Mouse (Mus musculus): ENCODE results near the gene Slc35b2. TPM values are rescaled to one million over a fixed set of nuclear protein-coding genes. Genes with fewer than 3 reads are reported as not detected.

Gene Slc35b2
- polyA plus RNA-seq, 1 experiment from 2014 or later = 47.9 TPM

DNA sequence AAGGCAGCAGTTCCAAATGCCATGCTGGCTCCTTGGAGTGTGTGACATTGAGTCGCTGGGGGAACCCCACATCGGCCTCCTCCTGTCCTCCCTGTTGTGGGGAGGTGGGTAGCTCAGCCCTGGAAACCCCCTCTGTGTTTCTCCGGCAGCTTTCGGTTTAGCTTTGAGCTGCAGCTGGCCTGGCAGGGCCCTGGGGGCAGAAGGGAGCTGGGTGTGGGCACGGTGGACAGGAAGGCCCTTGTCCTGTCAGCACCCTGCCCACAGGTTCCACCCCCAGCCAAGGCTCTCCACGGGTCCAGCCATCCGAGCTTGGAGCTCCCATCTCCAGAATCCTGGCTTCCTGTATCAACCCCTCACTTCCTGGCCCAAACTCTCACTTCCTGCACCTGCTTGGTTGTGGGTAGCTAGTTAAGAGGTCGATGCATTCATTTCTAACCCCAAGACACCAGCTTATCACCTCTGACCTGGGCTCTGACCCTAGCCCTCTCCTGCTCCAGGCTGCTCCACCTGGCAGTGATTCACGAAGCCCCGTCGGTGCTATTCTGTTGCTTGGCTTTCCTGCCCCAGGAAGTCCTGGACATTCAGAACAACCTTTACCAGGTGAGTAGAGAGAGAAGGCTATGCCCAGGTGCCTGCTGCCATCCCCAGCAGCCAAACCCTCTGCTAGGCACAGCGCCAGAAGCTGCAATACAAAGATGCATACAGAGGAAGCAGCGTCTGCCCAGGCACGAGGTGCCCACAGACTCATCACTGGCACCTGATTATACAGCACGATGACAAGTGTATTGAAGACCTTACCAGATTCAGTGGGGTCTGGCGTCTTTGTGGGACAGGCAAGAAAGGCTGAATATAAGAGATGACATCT, 5.4 kb upstream of the Slc35b2 start:
- Histone ChIP-seq H3K4me3 (ENCODE audit: low read depth, low read length) (0 out of 2 replicates have a peak overlapping the region, but pooled peaks have one; percentile 63), H3K9me3 (ENCODE audit: low read length) (no peaks in the 10 kb centered on the region), H3K27me3 (ENCODE audit: insufficient read depth, low read length) (peaks cover 3% of the 10 kb centered on the region; the same call in 1 of the 2 replicates), H3K9ac (replicated peaks) (no peak overlapping the region; the same call in 1 of the 2 replicates), H3K27ac (ENCODE audit: low read depth) (peak overlapping the region; percentile 20), H3K4me2 (ENCODE audit: low read depth, low read length) (peak overlapping the region; percentile 93), H3K36me3 (replicated peaks; ENCODE audit: insufficient read depth, low read length) (peaks cover 9% of the 10 kb centered on the region), H3K4me1 (ENCODE audit: insufficient read depth) (peaks cover 16% of the 10 kb centered on the region)
- DNase-seq (peak; percentile 31), ATAC-seq (no peak)
- WGBS (ENCODE audit: insufficient replicate concordance) = 51% methylated on average over 16 of the region's 16 CpGs
- no peak for TF ChIP-seq EP300 (IDR thresholded peaks at IDR 0.05; ENCODE audit: low read depth)
- no peak for TF ChIP-seq CTCF (IDR thresholded peaks at IDR 0.05; ENCODE audit: low read depth)

DNA sequence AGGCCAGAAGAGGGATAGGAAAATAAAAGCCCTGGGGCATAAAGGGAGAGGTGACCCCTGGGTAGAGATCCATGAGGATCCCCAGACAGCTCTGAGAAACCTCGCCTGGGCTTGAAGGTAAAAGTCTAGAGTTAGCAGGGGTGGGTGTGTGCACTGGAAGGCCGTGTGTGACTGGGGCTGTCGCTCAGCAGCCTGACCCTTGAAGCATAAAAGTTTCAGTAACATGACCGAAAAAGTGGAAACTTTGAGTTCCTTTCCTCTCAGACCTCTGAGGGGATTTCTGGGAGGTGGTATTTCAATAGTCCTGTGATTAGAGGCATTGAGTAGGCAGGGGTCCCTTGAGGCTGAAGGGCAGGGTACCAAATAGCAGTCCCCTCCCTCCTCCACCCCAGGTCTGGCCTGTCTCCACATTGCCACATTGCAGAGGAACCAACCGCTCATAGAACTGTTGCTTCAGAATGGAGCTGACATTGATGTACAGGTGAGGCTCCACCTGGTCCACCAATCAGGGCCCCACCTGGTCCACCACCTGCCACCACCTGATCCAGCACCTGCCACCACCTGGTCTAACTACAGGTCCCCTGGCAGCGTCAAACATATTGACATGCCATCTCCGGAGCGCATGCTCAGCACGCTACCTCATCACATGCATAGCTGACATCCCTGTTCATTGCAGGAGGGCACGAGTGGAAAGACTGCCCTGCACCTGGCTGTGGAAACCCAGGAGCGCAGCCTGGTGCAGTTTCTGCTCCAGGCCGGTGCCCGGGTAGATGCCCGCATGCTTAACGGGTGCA, 3.7 kb upstream of the Slc35b2 start:
- no peak overlapping the region for H3K4me3 ChIP-seq (ENCODE audit: low read depth, low read length)
- TF ChIP-seq CTCF (IDR thresholded peaks at IDR 0.05; ENCODE audit: low read depth) = no peak
- TF ChIP-seq EP300 (IDR thresholded peaks at IDR 0.05; ENCODE audit: low read depth) = no peak
- no peaks in the 10 kb centered on the region for H3K9me3 ChIP-seq (ENCODE audit: low read length)
- H3K4me1 ChIP-seq (ENCODE audit: insufficient read depth) = peaks cover 26% of the 10 kb centered on the region
- WGBS (ENCODE audit: insufficient replicate concordance) = 81% methylated on average over 15 of the region's 15 CpGs
- peaks cover 9% of the 10 kb centered on the region for H3K36me3 ChIP-seq (replicated peaks; ENCODE audit: insufficient read depth, low read length)
- no peak for ATAC-seq
- H3K9ac ChIP-seq (replicated peaks) = no peak overlapping the region
- no peak overlapping the region for H3K27ac ChIP-seq (ENCODE audit: low read depth)
- DNase-seq = no peak
- H3K27me3 ChIP-seq (ENCODE audit: insufficient read depth, low read length) = peaks cover 3% of the 10 kb centered on the region; the same call in 1 of the 2 replicates
- H3K4me2 ChIP-seq (ENCODE audit: low read depth, low read length) = no peak overlapping the region

DNA sequence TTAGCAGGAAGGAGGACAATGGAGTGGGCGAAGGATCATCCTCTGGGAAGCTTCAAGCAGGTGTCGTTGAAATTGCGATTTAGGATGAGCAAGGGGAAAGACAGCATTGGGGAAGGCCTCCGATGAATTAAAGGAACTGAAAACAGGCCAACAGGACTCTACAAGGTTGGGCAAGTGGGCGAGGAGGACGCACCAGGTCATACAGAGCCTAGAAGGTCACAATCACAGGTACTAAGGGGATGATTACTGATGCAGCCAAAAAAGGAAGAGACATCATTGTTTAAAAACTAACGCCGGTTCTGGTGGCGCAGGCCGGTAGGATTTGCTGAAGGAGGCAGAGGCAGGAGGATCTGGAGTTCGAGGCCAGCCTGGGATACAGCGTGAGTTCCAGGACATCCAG, 458 bp upstream of the Slc35b2 start:
- peaks cover 19% of the 10 kb centered on the region for H3K4me1 ChIP-seq (ENCODE audit: insufficient read depth)
- ATAC-seq (no peak), DNase-seq (no peak)
- no peaks in the 10 kb centered on the region for H3K27me3 ChIP-seq (ENCODE audit: insufficient read depth, low read length)
- no peak overlapping the region for H3K27ac ChIP-seq (ENCODE audit: low read depth)
- TF ChIP-seq CTCF (IDR thresholded peaks at IDR 0.05; ENCODE audit: low read depth) (no peak), EP300 (IDR thresholded peaks at IDR 0.05; ENCODE audit: low read depth) (no peak)
- H3K36me3 ChIP-seq (replicated peaks; ENCODE audit: insufficient read depth, low read length) = peaks cover 37% of the 10 kb centered on the region
- H3K4me3 ChIP-seq (ENCODE audit: low read depth, low read length) = peak overlapping the region; percentile 91; the same call in 1 of the 2 replicates
- 66% methylated on average over 12 of the region's 12 CpGs for WGBS (ENCODE audit: insufficient replicate concordance)
- H3K9ac ChIP-seq (replicated peaks) = no peak overlapping the region
- peak overlapping the region; percentile 97; the same call in 1 of the 2 replicates for H3K4me2 ChIP-seq (ENCODE audit: low read depth, low read length)
- no peaks in the 10 kb centered on the region for H3K9me3 ChIP-seq (ENCODE audit: low read length)

DNA sequence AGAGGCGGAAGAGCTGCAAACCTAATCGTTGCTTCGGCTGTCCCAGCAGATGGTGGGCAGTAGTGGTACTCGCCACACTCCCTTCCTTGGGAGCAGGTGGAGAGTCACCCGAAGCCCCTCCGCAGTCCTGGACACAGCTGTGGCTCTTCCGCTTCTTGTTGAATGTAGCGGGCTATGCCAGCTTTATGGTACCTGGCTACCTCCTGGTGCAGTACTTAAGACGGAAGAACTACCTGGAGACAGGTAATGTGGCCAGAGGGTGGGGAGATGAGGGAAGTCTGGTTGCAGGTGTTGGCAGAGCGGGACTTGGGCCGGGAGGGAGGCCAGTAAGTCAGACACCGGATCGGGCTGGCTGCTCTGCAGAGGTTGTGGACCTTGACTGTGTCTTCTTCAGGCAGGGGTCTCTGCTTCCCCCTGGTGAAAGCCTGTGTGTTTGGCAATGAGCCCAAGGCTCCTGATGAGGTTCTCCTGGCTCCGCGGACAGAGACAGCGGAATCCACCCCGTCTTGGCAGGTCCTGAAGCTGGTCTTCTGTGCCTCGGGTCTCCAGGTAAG, 934 bp downstream of the Slc35b2 start:
- H3K36me3 ChIP-seq (replicated peaks; ENCODE audit: insufficient read depth, low read length) = peaks cover 46% of the 10 kb centered on the region
- WGBS (ENCODE audit: insufficient replicate concordance) = 16% methylated on average over 18 of the region's 18 CpGs
- peak overlapping the region; percentile 97 for H3K4me2 ChIP-seq (ENCODE audit: low read depth, low read length)
- no peaks in the 10 kb centered on the region for H3K9me3 ChIP-seq (ENCODE audit: low read length)
- peak overlapping the region; percentile 91 for H3K4me3 ChIP-seq (ENCODE audit: low read depth, low read length)
- TF ChIP-seq EP300 (IDR thresholded peaks at IDR 0.05; ENCODE audit: low read depth) (no peak), CTCF (IDR thresholded peaks at IDR 0.05; ENCODE audit: low read depth) (no peak)
- H3K4me1 ChIP-seq (ENCODE audit: insufficient read depth) = peaks cover 18% of the 10 kb centered on the region
- H3K27ac ChIP-seq (ENCODE audit: low read depth) = peak overlapping the region; percentile 86; the same call in 1 of the 2 replicates
- DNase-seq (no peak), ATAC-seq (no peak)
- H3K9ac ChIP-seq (replicated peaks) = peak overlapping the region; percentile 93
- H3K27me3 ChIP-seq (ENCODE audit: insufficient read depth, low read length) = no peaks in the 10 kb centered on the region

DNA sequence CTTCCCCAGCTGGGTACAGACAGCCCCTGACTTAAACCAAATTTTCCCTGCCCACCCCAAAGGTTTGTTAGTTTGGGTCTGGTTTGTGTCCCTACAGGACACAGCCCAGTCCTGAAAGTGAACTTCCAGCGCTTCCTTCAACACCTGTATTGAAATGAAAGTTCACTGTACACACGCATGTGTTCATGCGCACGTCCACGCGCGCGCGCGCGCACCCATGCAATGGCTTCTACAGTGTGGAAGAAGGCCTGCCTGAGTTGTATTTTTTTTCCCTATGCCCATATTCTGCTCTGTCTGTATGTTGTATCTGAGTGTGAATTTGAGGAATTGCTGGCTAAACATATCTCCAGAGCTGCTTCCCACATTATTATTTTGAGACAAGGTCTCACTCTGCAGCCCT, 1.4 kb downstream of the Slc35b2 start:
- ATAC-seq (no peak), DNase-seq (no peak)
- H3K9me3 ChIP-seq (ENCODE audit: low read length) = no peaks in the 10 kb centered on the region
- H3K36me3 ChIP-seq (replicated peaks; ENCODE audit: insufficient read depth, low read length) = peaks cover 51% of the 10 kb centered on the region
- peak overlapping the region; percentile 91 for H3K4me3 ChIP-seq (ENCODE audit: low read depth, low read length)
- H3K27ac ChIP-seq (ENCODE audit: low read depth) = no peak overlapping the region
- peak overlapping the region; percentile 97 for H3K4me2 ChIP-seq (ENCODE audit: low read depth, low read length)
- H3K27me3 ChIP-seq (ENCODE audit: insufficient read depth, low read length) = no peaks in the 10 kb centered on the region
- H3K9ac ChIP-seq (replicated peaks) = peak overlapping the region; percentile 93
- TF ChIP-seq EP300 (IDR thresholded peaks at IDR 0.05; ENCODE audit: low read depth) (no peak), CTCF (IDR thresholded peaks at IDR 0.05; ENCODE audit: low read depth) (no peak)
- WGBS (ENCODE audit: insufficient replicate concordance) = 91% methylated on average over 11 of the region's 11 CpGs
- H3K4me1 ChIP-seq (ENCODE audit: insufficient read depth) = peaks cover 19% of the 10 kb centered on the region

DNA sequence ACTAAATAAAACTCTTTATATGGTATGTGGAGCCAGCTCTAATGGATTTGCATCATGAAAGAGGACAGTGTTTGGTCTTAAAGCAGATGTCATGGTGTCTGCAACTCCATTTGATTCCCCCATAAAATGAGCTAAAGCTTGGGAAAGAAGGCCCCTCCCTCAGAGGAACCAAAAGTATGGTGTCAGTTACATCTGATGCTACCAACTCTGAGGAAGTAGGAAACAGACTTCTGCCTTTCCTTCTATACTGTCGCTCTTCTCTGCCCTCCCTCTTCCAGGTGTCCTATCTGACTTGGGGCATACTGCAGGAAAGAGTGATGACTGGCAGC, 2.3 kb downstream of the Slc35b2 start:
- no peak for TF ChIP-seq CTCF (IDR thresholded peaks at IDR 0.05; ENCODE audit: low read depth)
- no peak for TF ChIP-seq EP300 (IDR thresholded peaks at IDR 0.05; ENCODE audit: low read depth)
- no peak overlapping the region for H3K4me2 ChIP-seq (ENCODE audit: low read depth, low read length)
- WGBS (ENCODE audit: insufficient replicate concordance) = 62% methylated on average over 1 of the region's 1 CpGs
- peaks cover 56% of the 10 kb centered on the region for H3K36me3 ChIP-seq (replicated peaks; ENCODE audit: insufficient read depth, low read length)
- H3K4me3 ChIP-seq (ENCODE audit: low read depth, low read length) = no peak overlapping the region
- H3K9ac ChIP-seq (replicated peaks) = no peak overlapping the region
- H3K27me3 ChIP-seq (ENCODE audit: insufficient read depth, low read length) = no peaks in the 10 kb centered on the region
- no peak for ATAC-seq
- no peak for DNase-seq
- no peak overlapping the region for H3K27ac ChIP-seq (ENCODE audit: low read depth)
- H3K4me1 ChIP-seq (ENCODE audit: insufficient read depth) = peaks cover 20% of the 10 kb centered on the region
- no peaks in the 10 kb centered on the region for H3K9me3 ChIP-seq (ENCODE audit: low read length)
